Comparison of ENCODE assay signal across 14 mouse cellular contexts in genomic region chr10:3978792-3979488, GRCm38 (mm10). TPM values are rescaled to one million over a fixed set of nuclear protein-coding genes. Genes with fewer than 3 reads are reported as not detected.
A peak's percentile ranks its signal among the peaks of the same experiment; 100 is the strongest.
DNase-seq lines count a peak whose midpoint lies in the region; ATAC-seq and TF ChIP-seq lines count a peak whose summit lies in the region.
"Had no signal": no experiment of that assay in that cellular context is flagged by ENCODE, and none has a peak within 500 bp of the region (broad histone marks: within the 10 kb centered on the region; RNA-seq: fewer than 3 reads in every experiment).

No protein-coding gene starts in this region.

- DNase-seq in hindbrain, postnatal 0 days (ENCODE audit: low spot score), result peak; percentile 79
- DNase-seq in hindbrain, embryonic 11.5 days (ENCODE audit: low spot score), result no peak
- DNase-seq in cerebellum, adult 9-10 months, result peak; percentile 99
- DNase-seq in stomach, postnatal 0 days (ENCODE audit: low spot score), result no peak
- DNase-seq: adrenal gland, adult 8-10 months; heart, adult 2 months; lung, embryonic 14.5 days; right cerebral cortex, postnatal 25 days had no signal

- TF ChIP-seq CTCF in hindbrain, postnatal 0 days (IDR thresholded peaks at IDR 0.05; ENCODE audit: low read depth), result peak; percentile 11; the same call in 1 of the 2 replicates
- no peak for TF ChIP-seq CTCF in stomach, postnatal 0 days (IDR thresholded peaks at IDR 0.05; ENCODE audit: low read depth)

- H3K4me1 ChIP-seq in hindbrain, postnatal 0 days (ENCODE audit: insufficient read depth, low read length), result no peaks in the 10 kb centered on the region
- no peaks in the 10 kb centered on the region for H3K4me1 ChIP-seq in hindbrain, embryonic 11.5 days (replicated peaks; ENCODE audit: control insufficient read depth, insufficient read depth, low read length)
- no peaks in the 10 kb centered on the region for H3K4me1 ChIP-seq in midbrain, embryonic 15.5 days
- peaks cover under 1% of the 10 kb centered on the region; the same call in 1 of the 2 replicates for H3K4me1 ChIP-seq in midbrain, embryonic 16.5 days (ENCODE audit: control insufficient read depth, insufficient read depth, low read length)
- H3K4me1 ChIP-seq in stomach, postnatal 0 days (replicated peaks; ENCODE audit: control insufficient read depth, insufficient read depth), result no peaks in the 10 kb centered on the region
- peaks cover 37% of the 10 kb centered on the region for H3K4me1 ChIP-seq in kidney, embryonic 15.5 days

- peaks cover 4% of the 10 kb centered on the region; the same call in 1 of the 2 replicates for H3K36me3 ChIP-seq in hindbrain, postnatal 0 days (ENCODE audit: insufficient read depth, low read length)
- H3K36me3 ChIP-seq in hindbrain, embryonic 11.5 days (ENCODE audit: control insufficient read depth, insufficient read depth, low read length), result 0 out of 2 replicates have a peak, but pooled peaks cover 5% of the 10 kb centered on the region
- H3K36me3 ChIP-seq in midbrain, embryonic 15.5 days (replicated peaks), result no peaks in the 10 kb centered on the region
- peaks cover 5% of the 10 kb centered on the region; the same call in 1 of the 2 replicates for H3K36me3 ChIP-seq in midbrain, embryonic 16.5 days (ENCODE audit: control insufficient read depth, insufficient read depth, low read length)
- H3K36me3 ChIP-seq in stomach, postnatal 0 days (ENCODE audit: control insufficient read depth, insufficient read depth, low read length), result no peaks in the 10 kb centered on the region
- peaks cover 39% of the 10 kb centered on the region for H3K36me3 ChIP-seq in kidney, embryonic 15.5 days

- no peaks in the 10 kb centered on the region for H3K9me3 ChIP-seq in hindbrain, postnatal 0 days (ENCODE audit: low read length)
- no peaks in the 10 kb centered on the region for H3K9me3 ChIP-seq in hindbrain, embryonic 11.5 days (ENCODE audit: control insufficient read depth, low read length)
- no peaks in the 10 kb centered on the region for H3K9me3 ChIP-seq in midbrain, embryonic 15.5 days
- H3K9me3 ChIP-seq in midbrain, embryonic 16.5 days (replicated peaks; ENCODE audit: control insufficient read depth, low read length, poor library complexity, severe bottlenecking), result no peaks in the 10 kb centered on the region; the same call in 1 of the 2 replicates
- H3K9me3 ChIP-seq in stomach, postnatal 0 days (ENCODE audit: control insufficient read depth, low read length), result no peaks in the 10 kb centered on the region
- H3K9me3 ChIP-seq in kidney, embryonic 15.5 days (replicated peaks), result no peaks in the 10 kb centered on the region
- H3K9me3 ChIP-seq: embryonic facial prominence, embryonic 12.5 days had no signal

- H3K4me2 ChIP-seq in hindbrain, postnatal 0 days (ENCODE audit: low read depth, low read length), result no peak overlapping the region
- no peak overlapping the region for H3K4me2 ChIP-seq in hindbrain, embryonic 11.5 days (replicated peaks; ENCODE audit: low read depth, low read length)
- H3K4me2 ChIP-seq in midbrain, embryonic 15.5 days, result no peak overlapping the region
- no peak overlapping the region for H3K4me2 ChIP-seq in midbrain, embryonic 16.5 days (ENCODE audit: low read length)
- no peak overlapping the region for H3K4me2 ChIP-seq in stomach, postnatal 0 days (replicated peaks; ENCODE audit: low read depth)
- H3K4me2 ChIP-seq in kidney, embryonic 15.5 days, result no peak overlapping the region
- H3K4me2 ChIP-seq: embryonic facial prominence, embryonic 12.5 days; lung, embryonic 14.5 days had no signal

- no peaks in the 10 kb centered on the region for H3K27me3 ChIP-seq in hindbrain, postnatal 0 days (ENCODE audit: insufficient read depth, low read length)
- H3K27me3 ChIP-seq in hindbrain, embryonic 11.5 days (ENCODE audit: control insufficient read depth, insufficient read depth, low read length), result no peaks in the 10 kb centered on the region
- H3K27me3 ChIP-seq in midbrain, embryonic 15.5 days (replicated peaks), result no peaks in the 10 kb centered on the region
- no peaks in the 10 kb centered on the region for H3K27me3 ChIP-seq in midbrain, embryonic 16.5 days (ENCODE audit: control insufficient read depth, insufficient read depth, low read depth, low read length)
- H3K27me3 ChIP-seq in stomach, postnatal 0 days (ENCODE audit: control insufficient read depth, insufficient read depth, low read length), result no peaks in the 10 kb centered on the region
- no peaks in the 10 kb centered on the region for H3K27me3 ChIP-seq in kidney, embryonic 15.5 days
- H3K27me3 ChIP-seq: CH12.LX; embryonic facial prominence, embryonic 12.5 days had no signal

- H3K4me3 ChIP-seq in hindbrain, postnatal 0 days (ENCODE audit: low read length), result no peak overlapping the region
- H3K4me3 ChIP-seq in hindbrain, embryonic 11.5 days (ENCODE audit: low read depth, low read length), result no peak overlapping the region
- H3K4me3 ChIP-seq in midbrain, embryonic 15.5 days, result no peak overlapping the region
- H3K4me3 ChIP-seq in midbrain, embryonic 16.5 days (ENCODE audit: low read depth, low read length), result no peak overlapping the region
- no peak overlapping the region for H3K4me3 ChIP-seq in stomach, postnatal 0 days (ENCODE audit: low read depth, low read length)
- H3K4me3 ChIP-seq in kidney, embryonic 15.5 days (replicated peaks), result no peak overlapping the region
- H3K4me3 ChIP-seq: embryonic facial prominence, embryonic 12.5 days; heart, adult 2 months had no signal

- ATAC-seq in hindbrain, postnatal 0 days, result peak; percentile 78
- no peak for ATAC-seq in hindbrain, embryonic 11.5 days (ENCODE audit: low FRiP score)
- ATAC-seq in midbrain, embryonic 15.5 days (replicated peaks), result peak; percentile 45; the same call in 1 of the 2 replicates
- ATAC-seq in midbrain, embryonic 16.5 days, result no peak
- ATAC-seq in stomach, postnatal 0 days (ENCODE audit: low FRiP score, low TSS enrichment), result peak; percentile 28; the same call in 1 of the 2 replicates
- no peak for ATAC-seq in kidney, embryonic 15.5 days (replicated peaks; ENCODE audit: low FRiP score)
- ATAC-seq: forebrain, embryonic 14.5 days had no signal

- 62% methylated on average over 5 of the region's 5 CpGs for WGBS in hindbrain, postnatal 0 days
- WGBS in hindbrain, embryonic 11.5 days, result 94% methylated on average over 5 of the region's 5 CpGs
- WGBS in midbrain, embryonic 15.5 days, result 89% methylated on average over 5 of the region's 5 CpGs
- WGBS in midbrain, embryonic 16.5 days, result 94% methylated on average over 5 of the region's 5 CpGs
- WGBS in stomach, postnatal 0 days, result 83% methylated on average over 5 of the region's 5 CpGs
- 93% methylated on average over 5 of the region's 5 CpGs for WGBS in kidney, embryonic 15.5 days

- H3K27ac ChIP-seq in hindbrain, postnatal 0 days, result peak overlapping the region; percentile 27; the same call in 1 of the 2 replicates
- H3K27ac ChIP-seq in hindbrain, embryonic 11.5 days (ENCODE audit: low read depth, low read length), result no peak overlapping the region
- no peak overlapping the region for H3K27ac ChIP-seq in midbrain, embryonic 15.5 days
- no peak overlapping the region for H3K27ac ChIP-seq in midbrain, embryonic 16.5 days (ENCODE audit: low read length)
- H3K27ac ChIP-seq in stomach, postnatal 0 days (replicated peaks), result no peak overlapping the region
- H3K27ac ChIP-seq in kidney, embryonic 15.5 days, result no peak overlapping the region
- H3K27ac ChIP-seq: embryonic facial prominence, embryonic 12.5 days; heart, adult 2 months had no signal

- TF ChIP-seq EP300 in stomach, postnatal 0 days (optimal IDR thresholded peaks at IDR 0.05), result no peak

- H3K9ac ChIP-seq in hindbrain, postnatal 0 days (replicated peaks; ENCODE audit: low read length), result no peak overlapping the region
- no peak overlapping the region for H3K9ac ChIP-seq in hindbrain, embryonic 11.5 days (ENCODE audit: low read depth, low read length)
- H3K9ac ChIP-seq in midbrain, embryonic 15.5 days, result no peak overlapping the region
- H3K9ac ChIP-seq in midbrain, embryonic 16.5 days (ENCODE audit: low read depth, low read length), result no peak overlapping the region
- no peak overlapping the region for H3K9ac ChIP-seq in stomach, postnatal 0 days (ENCODE audit: low read length)
- no peak overlapping the region for H3K9ac ChIP-seq in kidney, embryonic 15.5 days
- H3K9ac ChIP-seq: embryonic facial prominence, embryonic 12.5 days; lung, embryonic 14.5 days had no signal

RNA-seq across cellular contexts. Expression of gene Mthfd1l, which starts 6.0 kb away (rescaled TPM):
- 9.0 and 10.7 TPM in 2 replicates for total RNA-seq in hindbrain, postnatal 0 days (2014; rRNA removed)
- 7.4 and 7.6 TPM in 2 replicates for polyA plus RNA-seq in hindbrain, postnatal 0 days (2015; fragmentation: Nextera tagmentation; extraction: Ambion mirVana)
- 10.4 and 11.0 TPM in 2 replicates for polyA plus RNA-seq in hindbrain, embryonic 11.5 days (2014; fragmentation: Nextera tagmentation; extraction: Ambion mirVana)
- polyA plus RNA-seq in midbrain, embryonic 15.5 days (2015; fragmentation: Nextera tagmentation; extraction: Ambion mirVana), result 6.0 TPM in 2 replicates
- polyA plus RNA-seq in midbrain, embryonic 16.5 days (2015; fragmentation: Nextera tagmentation; extraction: Ambion mirVana), result 6.0 and 7.3 TPM in 2 replicates
- polyA plus RNA-seq in stomach, postnatal 0 days (2015; fragmentation: Nextera tagmentation; extraction: Ambion mirVana), result 5.4 and 5.5 TPM in 2 replicates
- 17.1 and 18.4 TPM in 2 replicates for polyA plus RNA-seq in kidney, embryonic 15.5 days (2015; fragmentation: Nextera tagmentation; extraction: Ambion mirVana)

Comparison
In these comparisons a context has a peak if more than half of its experiments do, and no peak if none do; other contexts are left out.
1. ATAC-seq: peak in hindbrain, postnatal 0 days (single experiment), midbrain, embryonic 15.5 days (single experiment) and stomach, postnatal 0 days (single experiment); none in hindbrain, embryonic 11.5 days (single experiment), midbrain, embryonic 16.5 days (single experiment) and kidney, embryonic 15.5 days (single experiment).
2. DNase-seq: peak in hindbrain, postnatal 0 days (single experiment) and cerebellum, adult 9-10 months (single experiment); none in hindbrain, embryonic 11.5 days (single experiment) and stomach, postnatal 0 days (single experiment).